Mouse (Mus musculus) spleen, adult 2 months (tissue): Measurements from ENCODE around the gene Hist1h2bb. TPM values are rescaled to one million over a fixed set of nuclear protein-coding genes. Genes with fewer than 3 reads are reported as not detected.

ENCODE experiments used
- DNase-seq, 2 experiments: peaks; one replicate each; pipeline versions ENCODE4 v3.0.0 to v3.0.0-alpha.2; 2012 to 2021; ENCODE audit warnings: low spot score in 2 of 2, low read depth in 1 of 2
- H3K27ac ChIP-seq: fragments of 200-500 bp; 2 replicates; pipeline ENCODE4 v1.5.1; 2012; ENCODE audit warnings: low read length, inconsistent platforms; ENCODE audit not compliant: insufficient read depth
- H3K27me3 ChIP-seq: fragments of 200-500 bp; 2 replicates; pipeline ENCODE4 v1.6.1; 2012; ENCODE audit warnings: mild to moderate bottlenecking, moderate library complexity, low read length, inconsistent platforms; ENCODE audit not compliant: control insufficient read depth, insufficient read depth
- H3K36me3 ChIP-seq: fragments of 200-500 bp; 2 replicates; pipeline ENCODE4 v1.6.1; 2012; ENCODE audit warnings: mild to moderate bottlenecking, low read length, inconsistent platforms; ENCODE audit not compliant: control insufficient read depth, insufficient read depth
- H3K4me1 ChIP-seq: fragments of 200-500 bp; 2 replicates; pipeline ENCODE4 v1.6.1; 2011; ENCODE audit warnings: inconsistent platforms; ENCODE audit not compliant: control insufficient read depth, insufficient read depth, insufficient read length
- H3K4me3 ChIP-seq: fragments of 200-500 bp; 2 replicates; pipeline ENCODE4 v1.5.1; 2011; ENCODE audit warnings: mild to moderate bottlenecking, inconsistent platforms; ENCODE audit not compliant: insufficient read depth, insufficient read length; ENCODE audit errors: extremely low read depth
- CTCF ChIP-seq: fragments of 200-500 bp; IDR thresholded peaks from 2 replicates; pipeline ENCODE4 v1.5.1; 2011; ENCODE audit warnings: mild to moderate bottlenecking, inconsistent platforms; ENCODE audit not compliant: insufficient read depth, insufficient read length, insufficient replicate concordance; ENCODE audit errors: extremely low read depth
- POLR2A ChIP-seq: fragments of 200-500 bp; IDR thresholded peaks from 2 replicates; pipeline ENCODE4 v1.6.1; 2011; ENCODE audit warnings: low read depth, low read length, inconsistent platforms
- WGBS: fragments of 180-500 bp; shearing (Covaris S2); methylation state at CpG from one replicate; pipeline ENCODE4 v1.1.7; 2018; 5-methylcytosine and 5-hydroxymethylcytosine counted together
- polyA plus RNA-seq: library from polyadenylated mRNA; depleted of rRNA; stranded (reverse); fragments of >200 nt; gene quantifications from 2 replicates; pipeline ENCODE4 v1.2.3, GENCODE M21; 2012

Hist1h2bb gene
- polyA plus RNA-seq, 1 experiment, result 23.7 TPM

DNA sequence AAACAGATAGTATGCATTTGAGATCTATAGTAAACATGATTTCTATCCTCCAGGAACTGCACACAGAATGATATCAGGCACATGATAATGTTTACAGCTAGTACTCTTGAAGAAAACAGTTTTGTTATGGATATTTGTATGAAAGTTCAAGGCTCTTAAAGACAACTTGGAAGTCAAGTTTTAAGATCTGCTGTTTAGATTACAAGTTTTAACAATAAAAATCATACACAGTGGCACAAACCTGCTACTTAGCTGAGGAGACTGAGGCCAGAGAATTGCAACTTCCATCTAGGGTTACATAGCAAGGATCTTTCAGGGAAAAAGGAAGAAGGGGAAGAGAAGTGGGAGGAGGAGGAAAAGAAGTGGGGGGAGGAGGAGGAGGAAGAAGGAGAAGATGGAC is 8.5 kb downstream of the Hist1h2bb start:
- H3K4me1 ChIP-seq, result peaks cover 2% of the 10 kb centered on the region; the same call in 1 of the 2 replicates
- no peak overlapping the region for H3K4me3 ChIP-seq
- no peaks in the 10 kb centered on the region for H3K36me3 ChIP-seq
- H3K27ac ChIP-seq, result no peak overlapping the region
- TF ChIP-seq POLR2A, result no peak
- no peak for TF ChIP-seq CTCF
- no peak for DNase-seq
- no peaks in the 10 kb centered on the region for H3K27me3 ChIP-seq

DNA sequence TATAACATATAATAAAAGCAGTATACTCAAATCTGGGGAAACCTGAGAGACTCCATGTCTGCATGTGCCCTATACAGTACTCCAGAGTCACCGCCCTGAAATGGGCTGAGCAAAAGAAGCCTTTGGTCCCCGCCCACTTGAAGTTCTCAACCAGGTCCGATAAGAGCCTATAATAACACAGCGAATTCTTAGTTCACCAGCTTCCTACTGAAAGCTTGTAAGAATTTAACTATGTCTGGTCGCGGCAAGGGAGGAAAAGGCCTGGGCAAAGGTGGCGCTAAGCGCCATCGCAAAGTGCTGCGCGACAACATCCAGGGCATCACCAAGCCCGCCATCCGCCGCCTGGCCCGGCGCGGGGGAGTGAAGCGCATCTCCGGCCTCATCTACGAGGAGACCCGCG is 10.3 kb downstream of the Hist1h2bb start, which contains the start of gene Hist1h4b:
Gene Hist1h4b (plus strand): TSS at position 224 of the 400 bp plus-strand sequence.
- H3K36me3 ChIP-seq, result no peaks in the 10 kb centered on the region
- WGBS, result under 1% methylated on average over 19 of the region's 22 CpGs

DNA sequence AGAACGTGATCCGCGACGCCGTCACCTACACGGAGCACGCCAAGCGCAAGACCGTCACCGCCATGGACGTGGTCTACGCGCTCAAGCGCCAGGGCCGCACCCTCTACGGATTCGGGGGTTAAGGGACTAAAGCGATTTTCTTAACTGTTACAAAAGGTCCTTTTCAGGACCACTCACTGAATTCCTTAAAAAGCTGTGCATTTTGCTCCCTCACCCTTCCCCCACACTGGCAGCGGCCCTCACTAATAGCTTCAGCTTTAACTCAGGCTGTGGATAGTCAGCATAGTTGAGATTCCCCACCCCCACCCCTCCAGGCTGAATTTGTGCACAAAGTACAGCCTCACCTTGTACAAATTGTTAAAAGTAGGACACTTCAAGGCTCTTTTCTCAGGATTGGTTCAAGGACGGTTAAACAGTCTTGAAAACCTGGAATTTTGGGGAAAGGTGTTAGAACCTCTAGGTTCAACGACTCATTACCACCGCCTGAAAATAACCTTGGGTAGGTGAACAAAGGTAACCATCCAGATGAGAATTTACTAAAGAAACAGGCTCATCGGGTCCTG is 10.8 kb downstream of the Hist1h2bb start:
- Histone ChIP-seq H3K27me3 (no peaks in the 10 kb centered on the region), H3K4me3 (peak overlapping the region; percentile 53), H3K4me1 (peaks cover 2% of the 10 kb centered on the region; the same call in 1 of the 2 replicates), H3K27ac (peak overlapping the region; percentile 88), H3K36me3 (no peaks in the 10 kb centered on the region)
- WGBS, result 1% methylated on average over 18 of the region's 23 CpGs
- no peak for DNase-seq
- TF ChIP-seq POLR2A (no peak), CTCF (no peak)

More for the DNA sequence above, 10.3 kb downstream of the Hist1h2bb start, which contains the start of gene Hist1h4b:
- DNase-seq, result peak; percentile 86 to 89
- no peak for TF ChIP-seq CTCF
- TF ChIP-seq POLR2A, result peak; percentile 89
- Histone ChIP-seq H3K27me3 (no peaks in the 10 kb centered on the region), H3K27ac (peak within 1 kb of the TSS; percentile 88), H3K4me1 (peaks cover 2% of the 10 kb centered on the region; the same call in 1 of the 2 replicates), H3K4me3 (peak within 1 kb of the TSS; percentile 53)

DNA sequence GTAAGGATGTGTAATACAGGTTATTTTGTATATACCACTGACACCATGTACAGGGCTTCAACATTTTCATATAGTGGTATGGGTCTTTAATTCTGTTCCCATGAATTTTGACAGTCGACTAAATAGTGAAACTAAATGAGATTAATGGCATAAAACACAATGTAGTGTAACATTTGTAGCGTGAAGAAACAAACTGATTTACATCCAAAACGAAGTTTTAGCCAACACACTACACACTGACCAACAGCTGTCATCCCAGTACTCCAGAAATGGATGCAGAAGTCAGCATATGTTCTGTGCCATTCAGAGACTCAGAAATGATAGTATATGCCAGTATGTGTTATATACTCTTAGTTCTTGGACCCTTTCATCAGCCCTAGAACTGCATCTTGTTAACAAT is 11.4 kb downstream of the Hist1h2bb start:
- DNase-seq, result no peak
- peaks cover 2% of the 10 kb centered on the region; the same call in 1 of the 2 replicates for H3K4me1 ChIP-seq
- no peaks in the 10 kb centered on the region for H3K27me3 ChIP-seq
- 39% methylated on average over 3 of the region's 3 CpGs for WGBS
- TF ChIP-seq CTCF (no peak), POLR2A (no peak)
- H3K27ac ChIP-seq, result no peak overlapping the region
- H3K4me3 ChIP-seq, result no peak overlapping the region
- no peaks in the 10 kb centered on the region for H3K36me3 ChIP-seq

DNA sequence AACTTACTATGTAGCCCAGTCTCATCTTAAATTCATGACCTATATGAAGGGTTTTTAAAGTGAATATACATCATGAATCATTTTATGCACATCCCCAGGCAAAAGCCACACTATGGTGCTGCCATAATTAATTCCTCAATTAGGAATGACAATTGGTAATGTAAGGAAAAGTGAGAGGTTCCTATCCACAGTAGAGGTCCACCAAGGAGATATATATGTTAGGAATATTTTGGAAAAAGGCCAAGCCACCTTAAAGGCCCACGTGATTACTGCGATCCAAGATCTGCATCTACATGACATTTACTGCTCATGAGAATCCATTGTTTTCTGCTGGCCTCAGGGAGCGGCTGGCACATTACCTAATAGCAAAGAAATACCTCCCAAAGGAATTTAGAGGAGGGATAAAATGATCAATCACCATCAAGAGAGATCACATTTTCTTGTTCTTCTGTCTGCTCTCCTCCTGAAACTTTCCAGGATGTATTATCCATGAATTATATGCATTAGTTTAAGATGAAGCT is 12.8 kb downstream of the Hist1h2bb start:
- Histone ChIP-seq H3K4me1 (peaks cover 2% of the 10 kb centered on the region; the same call in 1 of the 2 replicates), H3K27me3 (no peaks in the 10 kb centered on the region), H3K36me3 (no peaks in the 10 kb centered on the region), H3K4me3 (no peak overlapping the region), H3K27ac (no peak overlapping the region)
- DNase-seq, result no peak
- TF ChIP-seq POLR2A (no peak), CTCF (no peak)
- 94% methylated on average over 3 of the region's 3 CpGs for WGBS

DNA sequence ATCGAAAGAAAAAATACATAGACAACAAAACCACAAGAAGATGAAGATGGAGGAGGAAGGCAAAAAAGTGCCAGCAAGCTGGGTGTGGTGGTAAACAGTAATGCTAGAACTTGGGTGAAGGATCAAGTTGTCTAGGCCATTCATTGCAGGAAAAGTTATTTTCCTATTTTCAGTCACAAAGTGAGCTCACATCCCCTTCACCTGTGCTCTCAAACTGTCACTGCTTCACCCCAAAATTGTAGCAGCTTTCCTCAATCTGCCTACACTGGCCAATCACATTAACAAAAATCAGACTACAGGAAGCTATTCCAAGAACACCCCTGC is 13.3 kb downstream of the Hist1h2bb start:
- Histone ChIP-seq H3K4me3 (no peak overlapping the region), H3K27ac (peak overlapping the region; percentile 40; the same call in 1 of the 2 replicates)
- 55% methylated on average over 1 of the region's 1 CpGs for whole genome bisulfite sequencing

DNA sequence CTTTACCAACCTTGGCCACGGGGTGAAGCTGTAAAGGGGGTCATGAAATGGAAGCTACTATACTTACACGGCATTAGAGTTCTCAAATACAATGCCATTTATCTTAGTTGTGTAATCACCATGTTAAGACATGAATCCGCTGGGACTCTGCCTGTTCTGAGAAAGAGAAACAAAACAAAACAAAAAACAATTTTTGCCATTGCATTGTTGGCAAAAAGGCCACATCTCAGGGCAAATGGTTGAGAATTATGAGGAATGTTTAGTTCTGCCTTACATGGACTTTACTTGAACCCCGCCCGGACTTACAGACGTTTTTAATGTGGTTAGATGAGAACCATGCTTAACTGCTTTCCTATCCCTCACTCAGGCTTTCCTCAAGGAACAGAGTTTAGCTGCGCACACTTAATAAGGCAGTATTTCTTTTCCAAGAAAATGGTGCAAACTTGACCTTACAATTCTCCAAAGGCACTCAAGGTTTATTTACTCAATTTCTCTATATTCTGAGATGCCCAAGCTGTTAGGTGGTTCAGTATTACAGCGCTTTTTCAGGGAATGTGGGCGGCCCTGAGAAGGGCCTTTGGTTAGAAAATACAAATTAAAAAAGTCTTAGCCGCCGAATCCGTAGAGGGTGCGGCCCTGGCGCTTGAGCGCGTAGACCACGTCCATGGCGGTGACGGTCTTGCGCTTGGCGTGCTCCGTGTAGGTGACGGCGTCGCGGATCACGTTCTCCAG is 13.9 kb downstream of the Hist1h2bb start:
- WGBS, result 1% methylated on average over 26 of the region's 27 CpGs

More for the DNA sequence above, 13.3 kb downstream of the Hist1h2bb start:
- no peak for TF ChIP-seq CTCF
- no peak for TF ChIP-seq POLR2A
- DNase-seq, result no peak
- Histone ChIP-seq H3K27me3 (no peaks in the 10 kb centered on the region), H3K4me1 (peaks cover 2% of the 10 kb centered on the region; the same call in 1 of the 2 replicates), H3K36me3 (no peaks in the 10 kb centered on the region)

More for the DNA sequence above, 13.9 kb downstream of the Hist1h2bb start:
- no peak for DNase-seq
- Histone ChIP-seq H3K27me3 (no peaks in the 10 kb centered on the region), H3K4me1 (peaks cover 2% of the 10 kb centered on the region; the same call in 1 of the 2 replicates), H3K27ac (peak overlapping the region; percentile 86), H3K4me3 (peak overlapping the region; percentile 60), H3K36me3 (no peaks in the 10 kb centered on the region)
- TF ChIP-seq POLR2A (no peak), CTCF (no peak)
